Mouse (Mus musculus): ENCODE data around the gene Immp2l.

The Immp2l gene

DNA sequence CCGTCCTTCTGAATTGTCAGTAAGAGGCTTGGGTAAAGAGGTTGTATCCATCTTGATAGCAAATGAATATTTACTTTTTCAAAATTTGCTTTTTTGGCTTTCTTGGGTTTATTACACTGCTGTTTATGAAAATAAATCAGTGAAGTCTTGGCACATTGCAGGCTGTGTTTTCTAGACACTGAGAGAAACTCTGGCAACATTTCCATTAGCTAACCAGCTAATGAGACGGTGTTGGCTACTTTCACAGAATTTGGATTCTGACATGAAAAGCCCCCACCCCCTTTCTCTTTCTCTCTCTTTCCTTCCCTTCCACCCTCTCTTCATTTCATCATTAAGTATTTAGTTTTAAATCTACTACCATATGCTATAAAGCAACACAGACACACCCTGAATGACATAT lies 496.4 kb downstream of the Immp2l start:
- DNase-seq (ENCODE audit: low spot score in 2 of 2): no peak

GRCm38 (mm10) chr12:41521671-41522070 lies 497.8 kb downstream of the Immp2l start:
- no peak for DNase-seq (ENCODE audit: low spot score in 2 of 2)

DNA sequence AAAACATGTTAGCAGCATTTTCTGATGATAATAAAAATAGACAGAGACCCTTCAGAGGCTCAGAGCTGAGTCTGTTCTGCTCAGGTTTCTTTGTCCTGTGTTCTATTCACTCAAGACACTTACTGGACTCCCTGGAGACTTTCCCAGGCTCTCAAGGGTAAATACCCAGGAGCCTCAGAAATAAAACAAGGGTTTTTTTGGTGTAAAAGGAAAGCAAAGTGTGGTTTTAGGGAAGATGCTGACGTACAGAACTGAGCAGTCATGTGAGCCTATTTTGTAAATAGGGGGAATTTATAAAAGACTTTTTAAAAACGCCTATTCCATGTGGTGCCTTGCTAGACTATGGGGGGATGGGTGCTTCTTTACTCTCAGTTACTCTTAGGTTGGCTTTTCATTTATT lies 502.8 kb downstream of the Immp2l start:
- DNase-seq (ENCODE audit: low spot score in 2 of 2): no peak

DNA sequence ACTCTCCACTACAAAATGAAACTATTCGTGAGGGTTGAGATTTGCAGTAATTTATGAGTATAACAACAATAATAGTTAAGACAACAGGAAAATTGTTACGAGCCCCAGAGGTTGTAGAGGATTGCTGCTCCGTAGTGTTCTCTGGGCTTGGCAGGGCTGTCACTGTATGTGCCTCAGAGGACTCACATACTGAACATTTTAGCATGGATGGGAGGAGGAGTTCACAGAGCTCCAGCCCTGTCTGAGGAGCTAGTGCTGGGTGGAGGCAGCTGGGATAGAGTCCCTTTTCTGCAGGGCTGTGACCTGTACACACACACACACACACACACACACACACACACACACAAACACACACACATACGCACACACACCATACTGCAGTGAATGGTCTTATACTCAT lies 504.5 kb downstream of the Immp2l start:
- DNase-seq (ENCODE audit: low spot score in 2 of 2): no peak

DNA sequence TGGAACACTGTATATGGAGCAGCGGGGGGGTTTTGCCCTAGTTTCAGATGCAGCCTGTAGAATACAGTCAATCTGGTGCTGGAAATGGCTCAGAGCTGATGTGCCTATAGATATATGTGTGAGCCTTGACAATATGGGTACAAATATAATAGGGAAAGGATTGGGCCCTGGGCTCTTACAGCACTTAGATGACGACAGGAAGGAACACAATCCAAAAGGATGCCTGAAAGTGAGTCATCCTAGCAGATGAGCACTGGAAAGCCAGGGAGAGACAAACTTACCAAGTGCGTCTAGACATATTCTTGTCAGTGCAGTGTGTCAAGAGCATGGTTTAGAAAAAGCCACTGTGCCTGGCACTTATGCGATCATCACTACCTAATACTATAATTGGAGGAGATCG lies 516.1 kb downstream of the Immp2l start:
- no peak for DNase-seq (ENCODE audit: low spot score in 2 of 2)

- DNase-seq (ENCODE audit: low spot score in 2 of 2): no peak
These were observed 527.7 kb downstream of the Immp2l start for GRCm38 (mm10) chr12:41551578-41551977.

GRCm38 (mm10) chr12:41557832-41558231 lies 533.9 kb downstream of the Immp2l start:
- DNase-seq (ENCODE audit: low spot score in 2 of 2): no peak

DNA sequence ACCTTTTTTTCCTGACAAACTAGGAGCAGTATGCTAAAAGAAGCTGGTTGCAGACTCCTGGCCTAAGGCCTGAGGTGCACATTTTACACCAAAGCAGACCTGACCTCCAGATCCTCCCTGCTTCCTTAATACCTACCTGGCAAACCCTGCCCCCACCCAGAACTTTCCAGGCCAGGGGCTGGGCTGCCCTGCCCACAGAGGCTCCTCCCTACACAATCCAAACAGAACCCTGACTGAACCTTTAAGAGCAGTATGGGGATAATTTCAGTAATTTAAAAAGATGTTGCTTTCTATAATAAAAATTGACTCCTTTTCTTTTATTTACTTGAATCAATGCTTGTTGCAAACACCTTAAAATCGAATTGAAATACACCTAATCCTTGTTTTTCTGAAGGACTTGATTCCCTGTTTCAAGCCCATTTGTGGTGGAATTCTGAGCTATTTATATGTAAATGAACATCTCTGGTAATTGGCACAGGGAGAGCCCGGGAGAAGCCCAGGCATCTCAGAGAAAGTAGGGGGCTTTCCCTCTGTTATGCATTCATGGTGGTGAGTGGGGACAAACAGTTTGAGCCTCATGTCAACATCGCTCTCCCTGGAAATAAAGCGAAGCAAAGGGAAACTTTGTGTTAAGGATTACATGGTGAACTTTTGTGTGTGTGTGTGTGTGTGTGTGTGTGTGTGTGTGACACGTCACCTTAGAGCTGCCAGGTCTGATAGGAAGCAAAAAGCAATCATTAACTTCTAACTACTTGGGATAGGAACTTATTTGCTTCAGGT lies 535.3 kb downstream of the Immp2l start:
- DNase-seq (ENCODE audit: low spot score in 2 of 2): no peak

GRCm38 (mm10) chr12:41565540-41566432 lies 541.9 kb downstream of the Immp2l start:
- no peak for DNase-seq (ENCODE audit: low spot score in 2 of 2)

- no peak for DNase-seq (ENCODE audit: low spot score in 2 of 2)
These were observed 542.5 kb downstream of the Immp2l start for GRCm38 (mm10) chr12:41566433-41566794.

- DNase-seq (ENCODE audit: low spot score in 2 of 2): no peak
These were observed 549.9 kb downstream of the Immp2l start for GRCm38 (mm10) chr12:41573754-41574153.

GRCm38 (mm10) chr12:41575221-41575620 lies 551.3 kb downstream of the Immp2l start:
- no peak for DNase-seq (ENCODE audit: low spot score in 2 of 2)

DNA sequence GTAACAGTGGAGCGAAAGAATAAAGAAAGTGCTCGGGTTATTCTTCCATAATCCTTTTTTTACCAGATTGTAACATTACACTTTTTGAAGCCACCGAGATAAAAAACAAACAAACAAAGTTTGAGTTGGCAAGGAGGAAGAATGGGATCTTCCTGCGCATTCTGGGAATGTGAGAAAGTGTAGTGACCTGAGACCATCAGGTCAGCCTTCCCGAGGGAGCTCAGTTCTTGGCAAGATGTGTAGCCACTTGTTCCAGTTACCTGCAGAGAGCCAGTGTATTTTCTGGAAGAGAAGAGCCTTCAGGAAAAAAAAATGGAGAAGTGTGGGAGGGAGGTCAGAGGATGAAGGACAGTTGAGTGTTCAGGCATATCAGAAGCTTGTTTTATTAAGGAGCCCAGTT lies 569.5 kb downstream of the Immp2l start:
- DNase-seq (ENCODE audit: low spot score in 2 of 2): no peak

DNA sequence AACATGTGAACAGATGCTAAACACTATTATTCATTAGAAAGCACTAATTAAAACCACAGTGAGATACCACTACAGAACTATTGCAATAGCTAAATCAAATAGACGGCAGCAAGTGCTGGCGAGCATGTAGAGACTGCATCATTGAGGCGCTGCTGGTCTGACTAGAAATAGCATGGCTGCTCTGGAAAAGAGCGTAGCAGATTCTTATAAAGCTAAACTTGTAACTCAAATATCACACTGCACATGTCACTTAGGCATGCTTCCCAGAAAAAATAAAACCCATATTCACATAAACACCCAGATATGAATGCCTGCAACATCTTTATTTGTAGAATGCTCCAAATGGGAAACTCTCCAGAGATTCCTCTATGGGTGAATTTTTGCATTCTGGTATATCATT lies 570.1 kb downstream of the Immp2l start:
- DNase-seq (ENCODE audit: low spot score in 2 of 2): no peak

- DNase-seq (ENCODE audit: low spot score in 2 of 2): peak in 1 of 2 experiments; percentile 19
These were observed 591.4 kb downstream of the Immp2l start for GRCm38 (mm10) chr12:41615271-41615670.

- DNase-seq (ENCODE audit: low spot score in 2 of 2): peak; percentile 13 to 26
These were observed 597.5 kb downstream of the Immp2l start for GRCm38 (mm10) chr12:41621341-41621740.

DNA sequence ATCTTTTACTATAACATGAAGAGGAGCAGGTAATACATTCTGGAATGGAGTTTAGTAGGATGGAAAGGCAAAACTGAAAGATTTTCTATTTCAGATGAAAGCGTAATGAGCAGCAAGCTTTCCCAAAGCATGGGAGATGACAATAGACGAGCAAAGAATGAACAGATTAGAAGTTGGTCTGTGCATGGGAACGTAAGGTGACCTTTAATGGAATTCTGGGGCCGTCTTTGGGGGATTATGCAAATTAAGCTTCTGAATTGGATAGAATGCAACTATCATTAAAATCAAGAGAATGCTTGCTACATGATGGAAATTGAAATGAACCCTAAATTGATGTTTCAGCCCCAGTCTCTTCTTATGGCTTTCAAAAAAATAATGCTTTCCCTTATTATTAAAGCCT lies 619.4 kb downstream of the Immp2l start:
- no peak for DNase-seq (ENCODE audit: low spot score in 2 of 2)

DNA sequence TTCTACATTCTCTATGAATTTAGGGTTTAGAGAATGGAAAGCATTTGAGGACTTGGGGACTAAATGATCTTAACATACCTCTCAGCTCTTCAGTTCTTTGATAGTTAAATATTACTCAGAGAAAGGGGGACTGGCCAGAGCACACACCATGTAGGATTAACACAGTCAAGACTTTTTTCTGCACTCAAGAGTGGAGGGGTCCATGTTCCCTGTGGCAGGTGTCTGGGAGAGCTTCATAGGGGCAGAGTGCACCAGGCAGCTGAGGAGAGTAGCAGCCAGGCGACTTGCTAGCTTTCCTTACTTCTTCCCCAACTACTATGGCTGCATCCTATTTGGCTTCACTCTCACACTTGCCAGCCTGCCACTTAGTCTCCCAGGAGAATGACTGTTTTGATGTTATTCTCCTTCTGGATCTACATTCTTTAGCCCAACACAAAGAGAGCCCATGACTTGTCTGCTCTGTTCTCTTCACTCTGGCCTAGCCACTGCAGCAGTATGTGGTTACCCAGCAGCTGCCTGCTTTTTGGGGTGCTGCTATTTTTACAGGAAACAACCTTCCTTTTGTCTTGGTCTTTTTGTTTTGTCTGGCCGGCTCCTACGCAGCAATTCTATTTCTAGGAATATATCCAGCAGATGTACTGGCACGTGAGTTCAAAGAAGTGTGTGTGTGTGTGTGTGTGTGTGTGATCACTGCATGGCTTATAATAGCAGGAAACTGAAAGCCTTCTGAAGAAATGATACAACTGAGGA lies 621.1 kb downstream of the Immp2l start:
- DNase-seq (ENCODE audit: low spot score in 2 of 2): no peak

DNA sequence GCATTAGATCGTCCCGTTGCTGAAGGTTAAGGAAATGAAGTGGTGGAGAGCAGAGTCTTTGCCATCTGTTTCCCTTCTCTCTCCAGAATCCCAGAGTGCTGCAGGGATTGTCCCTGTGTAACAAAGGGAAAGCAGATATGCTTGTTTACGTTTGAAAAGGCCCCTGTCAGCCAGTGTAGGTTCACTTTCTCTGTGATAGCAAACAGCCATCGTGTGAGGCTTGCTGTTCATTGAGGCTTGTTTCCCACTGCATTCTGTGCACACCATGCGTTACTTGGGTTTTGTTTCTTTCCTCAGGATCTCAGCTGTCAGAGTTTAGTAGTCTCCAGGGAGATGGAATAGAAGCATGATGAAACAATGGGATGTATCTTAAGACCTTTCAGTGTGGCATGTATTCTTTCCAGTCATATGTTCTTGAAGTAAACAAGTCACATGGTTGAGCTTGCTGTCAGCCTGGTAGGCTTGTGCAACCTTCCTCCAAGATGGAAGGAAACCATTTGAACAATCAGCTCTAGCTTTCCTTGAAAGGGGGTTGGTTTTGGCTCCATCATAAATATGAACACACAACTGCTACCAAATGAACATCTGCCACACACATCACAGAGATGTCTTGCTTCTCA lies 623.2 kb downstream of the Immp2l start:
- no peak for DNase-seq (ENCODE audit: low spot score in 2 of 2)

DNA sequence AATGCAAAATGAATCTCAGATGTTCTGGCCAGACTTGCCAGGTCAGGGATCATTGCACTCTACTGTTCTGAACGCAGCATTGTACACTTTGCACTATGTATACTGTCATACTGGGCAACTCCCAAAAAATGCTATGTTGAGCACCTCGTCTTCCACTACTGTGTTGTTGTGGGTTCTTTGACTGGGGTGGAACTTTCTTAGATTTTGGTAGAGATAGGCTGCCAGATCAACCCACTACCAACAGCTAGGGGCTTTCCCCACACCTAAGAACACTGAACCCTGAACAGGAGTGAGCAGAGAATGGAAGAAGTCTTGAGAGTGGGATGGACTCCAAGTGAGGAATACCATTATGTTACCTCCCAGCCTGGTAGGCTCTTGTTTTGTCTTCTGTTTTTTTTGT lies 623.8 kb downstream of the Immp2l start:
- DNase-seq (ENCODE audit: low spot score in 2 of 2): no peak

GRCm38 (mm10) chr12:41649826-41650541 lies 626.1 kb downstream of the Immp2l start:
- no peak for DNase-seq (ENCODE audit: low spot score in 2 of 2)
